Mouse (Mus musculus) MEL (cell line): ENCODE measurements around the gene 4930455H04Rik. TPM values are rescaled to one million over a fixed set of nuclear protein-coding genes. Genes with fewer than 3 reads are reported as not detected.
A peak's percentile ranks its signal among the peaks of the same experiment; 100 is the strongest.

ENCODE experiments used
- DNase-seq: peaks from one replicate; pipeline ENCODE4 v3.0.0; 2011; ENCODE audit warnings: low read depth, low spot score
- H3K27ac ChIP-seq: 2 replicates; pipeline ENCODE4 v1.5.1; 2012; ENCODE audit warnings: low read depth, mild to moderate bottlenecking, control low read depth, low read length, moderate library complexity; ENCODE audit not compliant: control insufficient read depth
- H3K27me3 ChIP-seq, 2 experiments: fragments of 150-350 bp in 1 of 2; sonication (generic) in 1 of 2; 2 replicates each; pipeline ENCODE4 v1.6.1; 2012; ENCODE audit warnings: low read length in 2 of 2, mild to moderate bottlenecking in 2 of 2, improper control_type of control experiment in 1 of 2, moderate library complexity in 1 of 2; ENCODE audit not compliant: insufficient read depth in 2 of 2, control insufficient read depth in 1 of 2
- H3K36me3 ChIP-seq, 2 experiments: 2 replicates each; pipeline ENCODE4 v1.6.1; 2012 to 2014; ENCODE audit warnings: low read length in 2 of 2, improper control_type of control experiment in 1 of 2, inconsistent platforms in 1 of 2, mild to moderate bottlenecking in 1 of 2; ENCODE audit not compliant: insufficient read depth in 2 of 2, control insufficient read depth in 1 of 2
- H3K4me1 ChIP-seq, 2 experiments: fragments of 150-350 bp in 1 of 2; sonication (generic) in 1 of 2; 2 replicates each; pipeline ENCODE4 v1.6.1; 2012; ENCODE audit warnings: low read length in 2 of 2, improper control_type of control experiment in 1 of 2, mild to moderate bottlenecking in 1 of 2; ENCODE audit not compliant: insufficient read depth in 2 of 2, control insufficient read depth in 1 of 2
- H3K4me3 ChIP-seq, 2 experiments: fragments of 150-350 bp in 1 of 2; sonication (generic) in 1 of 2; 2 replicates each; pipeline ENCODE4 v1.5.1; 2012; ENCODE audit warnings: low read depth in 2 of 2, low read length in 2 of 2, mild to moderate bottlenecking in 2 of 2, moderate library complexity in 2 of 2, control low read depth in 1 of 2, improper control_type of control experiment in 1 of 2; ENCODE audit not compliant: control insufficient read depth in 1 of 2, insufficient read depth in 1 of 2
- H3K79me2 ChIP-seq: 2 replicates; pipeline ENCODE4 v1.6.1; 2012; ENCODE audit warnings: mild to moderate bottlenecking, low read length, moderate library complexity; ENCODE audit not compliant: control insufficient read depth, poor library complexity, insufficient read depth
- H3K9ac ChIP-seq: 2 replicates; pipeline ENCODE4 v1.6.1; 2012; ENCODE audit warnings: low read depth, mild to moderate bottlenecking, control low read depth, low read length, moderate library complexity; ENCODE audit not compliant: control insufficient read depth, poor library complexity, severe bottlenecking
- H3K9me3 ChIP-seq: fragments of 150-350 bp; sonication (generic); replicated peaks from 2 replicates; pipeline ENCODE4 v1.6.1; 2012; ENCODE audit warnings: mild to moderate bottlenecking, low read length, improper control_type of control experiment, moderate library complexity; ENCODE audit not compliant: insufficient read depth
- BHLHE40 ChIP-seq: IDR thresholded peaks from 2 replicates; pipeline ENCODE4 v1.6.1; 2012; ENCODE audit warnings: low read depth, mild to moderate bottlenecking, inconsistent platforms, low read length, improper control_type of control experiment, borderline replicate concordance
- CHD1 ChIP-seq: IDR thresholded peaks from 2 replicates; pipeline ENCODE4 v1.6.1; 2012; ENCODE audit warnings: low read depth, mild to moderate bottlenecking, inconsistent platforms, low read length, improper control_type of control experiment
- CTCF ChIP-seq, 3 experiments: IDR thresholded peaks in 2 of 3; conservative IDR thresholded peaks in 1 of 3; 2 replicates each; pipeline ENCODE4 v1.5.1; 2011 to 2012; ENCODE audit warnings: low read length in 3 of 3, low read depth in 2 of 3, mild to moderate bottlenecking in 2 of 3, improper control_type of control experiment in 1 of 3, inconsistent platforms in 1 of 3, mixed read lengths in 1 of 3, moderate library complexity in 1 of 3; ENCODE audit not compliant: control insufficient read depth in 1 of 3, insufficient read depth in 1 of 3, poor library complexity in 1 of 3, severe bottlenecking in 1 of 3
- E2F4 ChIP-seq: IDR thresholded peaks from 2 replicates; pipeline ENCODE4 v1.6.1; 2011; ENCODE audit warnings: low read depth, low read length, improper control_type of control experiment, borderline replicate concordance
- ELF1 ChIP-seq: IDR thresholded peaks from 2 replicates; pipeline ENCODE4 v1.6.1; 2014; ENCODE audit warnings: low read depth, mild to moderate bottlenecking, inconsistent platforms, low read length, improper control_type of control experiment, moderate library complexity
- EP300 ChIP-seq, 2 experiments: IDR thresholded peaks; 2 replicates each; pipeline ENCODE4 v1.6.1; 2011; ENCODE audit warnings: improper control_type of control experiment in 2 of 2, low read length in 2 of 2, low read depth in 1 of 2, mild to moderate bottlenecking in 1 of 2
- ETS1 ChIP-seq: IDR thresholded peaks from 2 replicates; pipeline ENCODE4 v1.6.1; 2012; ENCODE audit warnings: low read depth, mild to moderate bottlenecking, inconsistent platforms, low read length, improper control_type of control experiment, moderate library complexity
- GABPA ChIP-seq: IDR thresholded peaks from 2 replicates; pipeline ENCODE4 v1.6.1; 2012; ENCODE audit warnings: low read depth, mild to moderate bottlenecking, inconsistent platforms, low read length, improper control_type of control experiment, moderate library complexity
- GATA1 ChIP-seq: IDR thresholded peaks from 2 replicates; pipeline ENCODE4 v1.6.1; 2011; ENCODE audit warnings: low read depth, low read length, improper control_type of control experiment
- HCFC1 ChIP-seq: IDR thresholded peaks from 2 replicates; pipeline ENCODE4 v1.6.1; 2012; ENCODE audit warnings: low read depth, mild to moderate bottlenecking, inconsistent platforms, low read length, improper control_type of control experiment, moderate library complexity
- MAZ ChIP-seq: IDR thresholded peaks from 2 replicates; pipeline ENCODE4 v1.6.1; 2012; ENCODE audit warnings: low read depth, mild to moderate bottlenecking, inconsistent platforms, low read length, improper control_type of control experiment
- MXI1 ChIP-seq: IDR thresholded peaks from 2 replicates; pipeline ENCODE4 v1.6.1; 2011; ENCODE audit warnings: mild to moderate bottlenecking, low read depth, low read length, improper control_type of control experiment
- MYB ChIP-seq: IDR thresholded peaks from 2 replicates; pipeline ENCODE4 v1.6.1; 2011; ENCODE audit warnings: mild to moderate bottlenecking, low read depth, low read length, improper control_type of control experiment
- MYC ChIP-seq: IDR thresholded peaks from 2 replicates; pipeline ENCODE4 v1.6.1; 2011; ENCODE audit warnings: low read depth, mild to moderate bottlenecking, low read length, improper control_type of control experiment, moderate library complexity
- RAD21 ChIP-seq: IDR thresholded peaks from 2 replicates; pipeline ENCODE4 v1.6.1; 2011; ENCODE audit warnings: mild to moderate bottlenecking, low read depth, low read length, improper control_type of control experiment
- SIN3A ChIP-seq: IDR thresholded peaks from 2 replicates; pipeline ENCODE4 v1.6.1; 2012; ENCODE audit warnings: low read length, improper control_type of control experiment, inconsistent platforms
- TAL1 ChIP-seq: IDR thresholded peaks from 2 replicates; pipeline ENCODE4 v1.6.1; 2012; ENCODE audit warnings: mild to moderate bottlenecking, inconsistent platforms, low read length, moderate library complexity, mixed read lengths
- TCF12 ChIP-seq: IDR thresholded peaks from 2 replicates; pipeline ENCODE4 v1.6.1; 2014; ENCODE audit warnings: low read depth, mild to moderate bottlenecking, inconsistent platforms, low read length, improper control_type of control experiment, moderate library complexity
- UBTF ChIP-seq: IDR thresholded peaks from 2 replicates; pipeline ENCODE4 v1.6.1; 2012; ENCODE audit warnings: low read depth, mild to moderate bottlenecking, inconsistent platforms, low read length, improper control_type of control experiment, moderate library complexity, borderline replicate concordance; ENCODE audit not compliant: insufficient read depth
- USF2 ChIP-seq, 2 experiments: IDR thresholded peaks; 2 replicates each; pipeline ENCODE4 v1.6.1; 2011 to 2012; ENCODE audit warnings: improper control_type of control experiment in 2 of 2, low read length in 2 of 2, borderline replicate concordance in 1 of 2, inconsistent platforms in 1 of 2, low read depth in 1 of 2, mild to moderate bottlenecking in 1 of 2; ENCODE audit not compliant: insufficient read depth in 1 of 2
- ZKSCAN1 ChIP-seq: IDR thresholded peaks from 2 replicates; pipeline ENCODE4 v1.6.1; 2012; ENCODE audit warnings: low read depth, mild to moderate bottlenecking, inconsistent platforms, low read length, improper control_type of control experiment, moderate library complexity
- polyA plus RNA-seq, 2 experiments: library from polyadenylated mRNA; stranded (reverse) in 1 of 2; unstranded in 1 of 2; fragments of >175 nt in 1 of 2; fragments of >200 nt in 1 of 2; gene quantifications; 2 replicates each; pipeline versions ENCODE4 v1.2.1 to v1.2.4; 2012; ENCODE audit warnings: low replicate concordance in 2 of 2, low read depth in 1 of 2; ENCODE audit not compliant: insufficient read length in 2 of 2, insufficient read depth in 1 of 2, missing spikeins in 1 of 2
- total RNA-seq: library from RNA; depleted of rRNA; stranded (reverse); fragments of 300-350 nt; gene quantifications from 2 replicates; pipeline ENCODE4 v1.2.3, GENCODE M21; 2012

4930455H04Rik gene
- total and polyA plus RNA-seq, 3 experiments, result not detected

DNA sequence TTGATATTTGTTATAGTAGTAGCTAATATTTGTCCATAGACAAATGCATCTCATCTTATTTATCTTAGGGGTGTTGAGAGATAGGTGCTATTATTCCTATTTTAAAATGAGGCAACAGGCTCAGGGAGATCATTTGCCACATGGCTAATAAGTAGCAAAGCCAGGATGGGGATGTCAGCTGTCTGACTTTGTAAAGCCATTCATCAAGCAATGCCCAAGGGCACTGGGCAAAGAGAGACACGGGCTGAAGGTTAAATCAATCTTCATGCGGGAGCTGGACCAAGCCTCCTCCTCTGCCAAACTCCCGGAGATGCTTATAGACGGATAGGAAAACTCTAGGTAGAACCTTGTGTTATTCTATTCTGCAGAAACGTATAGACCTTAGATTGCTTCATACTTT is 1.7 kb downstream of the 4930455H04Rik start:
- no peak overlapping the region for H3K27ac ChIP-seq
- no peaks in the 10 kb centered on the region for H3K79me2 ChIP-seq
- no peaks in the 10 kb centered on the region for H3K36me3 ChIP-seq
- no peak for DNase-seq
- no peak overlapping the region for H3K4me3 ChIP-seq
- H3K9me3 ChIP-seq, result no peaks in the 10 kb centered on the region
- H3K9ac ChIP-seq, result no peak overlapping the region
- no peaks in the 10 kb centered on the region; a peak in 1 of 4 replicates for H3K27me3 ChIP-seq
- peaks cover 0 to 2% of the 10 kb centered on the region in 2 experiments; a peak in 2 of 4 replicates for H3K4me1 ChIP-seq
- no peak for TF ChIP-seq E2F4
- no peak for TF ChIP-seq EP300 (IDR thresholded peaks at IDR 0.05; ENCODE audit: low read depth in 1 of 2, low read length in 2 of 2)
- TF ChIP-seq ZKSCAN1, result no peak

DNA sequence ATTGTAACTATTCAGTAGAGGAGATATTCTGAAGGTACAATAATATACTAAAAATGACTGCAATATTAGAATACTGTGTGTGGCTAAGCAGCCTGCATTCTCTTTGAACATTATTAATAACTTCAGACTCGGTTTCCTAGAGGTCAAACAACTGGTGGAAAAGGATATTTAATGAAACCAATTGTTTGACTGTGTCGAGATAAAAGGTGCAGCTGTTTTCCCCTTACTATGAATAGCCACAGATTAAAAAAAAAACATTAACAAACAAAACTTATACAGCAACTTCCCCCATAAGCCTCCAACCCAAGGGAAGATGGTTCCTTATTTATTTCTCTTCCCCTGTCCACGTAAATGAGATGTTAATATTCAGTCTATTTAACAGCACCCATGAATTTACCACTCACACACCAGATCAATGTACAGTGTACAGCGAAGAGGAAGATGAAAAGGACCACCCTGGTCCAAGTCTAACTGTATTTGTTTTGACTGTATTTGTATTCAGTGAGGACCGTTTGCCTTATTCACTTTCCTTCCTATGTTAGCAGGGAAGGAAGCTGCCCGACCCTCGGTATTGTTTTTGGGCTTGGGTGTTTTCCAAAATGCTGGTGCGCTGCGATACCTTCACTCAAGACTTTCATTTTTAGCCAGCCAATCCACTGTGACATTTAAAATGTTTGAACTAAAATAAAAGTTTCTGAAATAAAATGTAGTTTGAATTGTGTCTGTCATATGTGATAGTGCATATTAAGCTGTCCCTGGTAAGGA is 13.9 kb downstream of the 4930455H04Rik start:
- no peak for TF ChIP-seq USF2 (IDR thresholded peaks at IDR 0.05; ENCODE audit: borderline replicate concordance in 1 of 2, insufficient read depth in 1 of 2, low read depth in 1 of 2, low read length in 2 of 2)
- no peak for TF ChIP-seq GABPA
- no peak for TF ChIP-seq BHLHE40
- TF ChIP-seq CTCF (IDR thresholded peaks at IDR 0.05 in 2 of 3, conservative IDR thresholded peaks at IDR 0.05 in 1 of 3; ENCODE audit: control insufficient read depth in 1 of 3, insufficient read depth in 1 of 3, low read depth in 2 of 3, low read length in 3 of 3, poor library complexity in 1 of 3, severe bottlenecking in 1 of 3), result no peak
- TF ChIP-seq ETS1, result 0 out of 2 replicates have a peak, but pooled peaks have one; percentile 24
- no peak for TF ChIP-seq CHD1
- no peak for TF ChIP-seq EP300 (IDR thresholded peaks at IDR 0.05; ENCODE audit: low read depth in 1 of 2, low read length in 2 of 2)
- Histone ChIP-seq H3K9ac (peak overlapping the region; percentile 58), H3K9me3 (no peaks in the 10 kb centered on the region), H3K27ac (peak overlapping the region; percentile 59), H3K4me1 (peaks cover 0 to 4% of the 10 kb centered on the region in 2 experiments; a peak in 1 of 4 replicates), H3K36me3 (peaks cover 0 to 4% of the 10 kb centered on the region in 2 experiments; a peak in 2 of 4 replicates), H3K4me3 (peak overlapping the region; percentile 61 to 76), H3K27me3 (no peaks in the 10 kb centered on the region; a peak in 1 of 4 replicates), H3K79me2 (no peaks in the 10 kb centered on the region)
- peak; percentile 49 for DNase-seq

DNA sequence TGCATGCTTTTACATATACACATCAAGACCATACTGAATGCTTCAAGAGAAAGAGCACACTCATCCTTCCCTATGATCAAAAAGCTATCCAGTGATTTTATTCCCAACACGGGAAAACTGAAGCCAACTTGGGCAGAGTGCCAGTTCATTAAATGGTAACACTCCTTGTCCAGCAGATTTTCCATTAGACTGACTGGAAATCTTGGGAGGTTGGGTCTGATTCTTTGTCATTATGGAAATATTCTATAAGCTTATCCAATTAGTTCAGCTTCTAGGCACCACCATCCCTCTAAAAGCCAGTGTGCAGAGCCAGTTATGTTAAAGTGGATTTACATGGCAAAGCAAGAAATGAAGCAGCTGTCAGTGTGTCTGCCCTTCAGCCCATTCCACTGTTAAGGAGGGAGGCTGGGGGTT is 17.0 kb downstream of the 4930455H04Rik start:
- no peak overlapping the region for H3K9ac ChIP-seq
- no peak overlapping the region for H3K27ac ChIP-seq
- TF ChIP-seq SIN3A (no peak), HCFC1 (no peak), ELF1 (no peak), E2F4 (no peak), GATA1 (no peak), TCF12 (no peak), GABPA (no peak), ZKSCAN1 (no peak), ETS1 (no peak), UBTF (no peak), MYC (no peak), CHD1 (no peak), MAZ (no peak), TAL1 (no peak), MXI1 (no peak), EP300 (IDR thresholded peaks at IDR 0.05; ENCODE audit: low read depth in 1 of 2, low read length in 2 of 2) (no peak), MYB (no peak), USF2 (IDR thresholded peaks at IDR 0.05; ENCODE audit: borderline replicate concordance in 1 of 2, insufficient read depth in 1 of 2, low read depth in 1 of 2, low read length in 2 of 2) (no peak), RAD21 (no peak)

More for the DNA sequence above, 17.0 kb downstream of the 4930455H04Rik start:
- no peaks in the 10 kb centered on the region for H3K79me2 ChIP-seq
- peaks cover 0 to 4% of the 10 kb centered on the region in 2 experiments; a peak in 2 of 4 replicates for H3K36me3 ChIP-seq
- no peaks in the 10 kb centered on the region for H3K27me3 ChIP-seq
- H3K4me1 ChIP-seq, result peaks cover 0 to 4% of the 10 kb centered on the region in 2 experiments; a peak in 1 of 4 replicates
- H3K4me3 ChIP-seq, result no peak overlapping the region
- H3K9me3 ChIP-seq, result no peaks in the 10 kb centered on the region
- DNase-seq, result no peak
